Mouse (Mus musculus): ENCODE data around the gene Tunar. TPM values are rescaled to one million over a fixed set of nuclear protein-coding genes. Genes with fewer than 3 reads are reported as not detected.

Gene Tunar
- total RNA-seq (2023), result not detected

GRCm38 (mm10) chr12:105333570-105333969, at the start of gene Tunar:
Tunar (plus strand) TSS chr12:105333870.

Other genes starting within 250 kb of the Tunar start
- gene Tcl1b2, start 187.9 kb upstream of the Tunar start, total RNA-seq (2023), result not detected
- not detected for gene Tcl1b1, start 174.2 kb upstream of the Tunar start, total RNA-seq (2023)
- not detected for gene Tcl1b5, start 157.5 kb upstream of the Tunar start, total RNA-seq (2023)
- not detected for gene Tcl1b3, start 142.8 kb upstream of the Tunar start, total RNA-seq (2023)
- not detected for gene Tcl1b4, start 131.9 kb upstream of the Tunar start, total RNA-seq (2023)
- not detected for gene Tcl1, start 111.1 kb upstream of the Tunar start, total RNA-seq (2023)
- gene D430019H16Rik, start 120.0 kb downstream of the Tunar start, total RNA-seq (2023), result not detected
- gene Bdkrb2, start 229.4 kb downstream of the Tunar start, total RNA-seq (2023), result not detected

All from CD4-positive naive resting alpha-beta T cell, adult 57 days (primary cell).